Mouse (Mus musculus) megakaryocyte, embryonic 14.5 days (primary cell): ENCODE results near the gene Arl8a.

Experiments used
- FLI1 ChIP-seq: IDR thresholded peaks from 2 replicates; pipeline ENCODE4 v1.6.1; 2012; ENCODE audit warnings: low read length, inconsistent platforms, mixed read lengths
- GATA1 ChIP-seq: IDR thresholded peaks from 3 replicates; pipeline ENCODE4 v1.6.1; 2012; ENCODE audit warnings: mixed read lengths, low read length, inconsistent platforms, borderline replicate concordance

GRCm38 (mm10) chr1:135175176-135175575, 28.6 kb downstream of the Arl8a start:
- no peak for TF ChIP-seq GATA1
- no peak for TF ChIP-seq FLI1
